Mouse (Mus musculus): ENCODE measurements around the gene Sprr4. TPM values are rescaled to one million over a fixed set of nuclear protein-coding genes. Genes with fewer than 3 reads are reported as not detected.

The Sprr4 gene
- polyA plus RNA-seq, 1 experiment from 2014 or later: not detected

- no peak for ATAC-seq (ENCODE audit: low read depth)
- Histone ChIP-seq H3K27ac (ENCODE audit: low read length) (no peak overlapping the region), H3K9ac (ENCODE audit: low read depth, low read length) (no peak overlapping the region), H3K27me3 (ENCODE audit: control insufficient read depth, insufficient read depth, low read depth, low read length) (no peaks in the 10 kb centered on the region), H3K4me1 (ENCODE audit: control insufficient read depth, low read depth, low read length) (no peaks in the 10 kb centered on the region), H3K4me2 (ENCODE audit: low read depth, low read length) (no peak overlapping the region), H3K4me3 (ENCODE audit: low read depth, low read length) (no peak overlapping the region), H3K9me3 (replicated peaks; ENCODE audit: control insufficient read depth, low read length) (no peaks in the 10 kb centered on the region), H3K36me3 (ENCODE audit: control insufficient read depth, insufficient read depth) (no peaks in the 10 kb centered on the region)
- 48% methylated on average over 2 of the region's 2 CpGs for WGBS (ENCODE audit: insufficient replicate concordance)
Measured at GRCm38 (mm10) chr3:92470111-92470510, 30.2 kb downstream of the Sprr4 start.

- Histone ChIP-seq H3K4me1 (ENCODE audit: control insufficient read depth, low read depth, low read length) (no peaks in the 10 kb centered on the region), H3K4me2 (ENCODE audit: low read depth, low read length) (no peak overlapping the region), H3K9ac (ENCODE audit: low read depth, low read length) (no peak overlapping the region), H3K4me3 (ENCODE audit: low read depth, low read length) (no peak overlapping the region), H3K36me3 (ENCODE audit: control insufficient read depth, insufficient read depth) (no peaks in the 10 kb centered on the region), H3K27ac (ENCODE audit: low read length) (no peak overlapping the region), H3K27me3 (ENCODE audit: control insufficient read depth, insufficient read depth, low read depth, low read length) (no peaks in the 10 kb centered on the region), H3K9me3 (replicated peaks; ENCODE audit: control insufficient read depth, low read length) (no peaks in the 10 kb centered on the region)
- no peak for ATAC-seq (ENCODE audit: low read depth)
Measured at GRCm38 (mm10) chr3:92467424-92467823, 32.9 kb downstream of the Sprr4 start.

- no peak for ATAC-seq (ENCODE audit: low read depth)
- Histone ChIP-seq H3K27ac (ENCODE audit: low read length) (no peak overlapping the region), H3K4me3 (ENCODE audit: low read depth, low read length) (no peak overlapping the region), H3K36me3 (ENCODE audit: control insufficient read depth, insufficient read depth) (no peaks in the 10 kb centered on the region), H3K4me1 (ENCODE audit: control insufficient read depth, low read depth, low read length) (no peaks in the 10 kb centered on the region), H3K9me3 (replicated peaks; ENCODE audit: control insufficient read depth, low read length) (no peaks in the 10 kb centered on the region), H3K27me3 (ENCODE audit: control insufficient read depth, insufficient read depth, low read depth, low read length) (no peaks in the 10 kb centered on the region), H3K4me2 (ENCODE audit: low read depth, low read length) (no peak overlapping the region), H3K9ac (ENCODE audit: low read depth, low read length) (no peak overlapping the region)
- WGBS (ENCODE audit: insufficient replicate concordance): 64% methylated on average over 1 of the region's 1 CpGs
Measured at GRCm38 (mm10) chr3:92466576-92466975, 33.7 kb downstream of the Sprr4 start.

- Histone ChIP-seq H3K27me3 (ENCODE audit: control insufficient read depth, insufficient read depth, low read depth, low read length) (no peaks in the 10 kb centered on the region), H3K27ac (ENCODE audit: low read length) (no peak within 1 kb of the TSS), H3K36me3 (ENCODE audit: control insufficient read depth, insufficient read depth) (no peaks in the 10 kb centered on the region), H3K4me2 (ENCODE audit: low read depth, low read length) (no peak within 1 kb of the TSS), H3K4me1 (ENCODE audit: control insufficient read depth, low read depth, low read length) (no peaks in the 10 kb centered on the region), H3K9me3 (replicated peaks; ENCODE audit: control insufficient read depth, low read length) (no peaks in the 10 kb centered on the region), H3K9ac (ENCODE audit: low read depth, low read length) (no peak within 1 kb of the TSS), H3K4me3 (ENCODE audit: low read depth, low read length) (no peak within 1 kb of the TSS)
- WGBS (ENCODE audit: insufficient replicate concordance): 54% methylated on average over 2 of the region's 2 CpGs
- ATAC-seq (ENCODE audit: low read depth): no peak
Measured at GRCm38 (mm10) chr3:92458620-92459019, 41.7 kb downstream of the Sprr4 start, which contains the start of gene Sprr3. Gene Sprr3 (minus strand): TSS chr3:92458720.

GRCm38 (mm10) chr3:92455151-92455550 lies 45.1 kb downstream of the Sprr4 start:
- H3K36me3 ChIP-seq (ENCODE audit: control insufficient read depth, insufficient read depth): no peaks in the 10 kb centered on the region
- no peaks in the 10 kb centered on the region for H3K4me1 ChIP-seq (ENCODE audit: control insufficient read depth, low read depth, low read length)
- 62% methylated on average over 5 of the region's 5 CpGs for WGBS (ENCODE audit: insufficient replicate concordance)
- ATAC-seq (ENCODE audit: low read depth): no peak
- no peak overlapping the region for H3K9ac ChIP-seq (ENCODE audit: low read depth, low read length)
- no peaks in the 10 kb centered on the region for H3K27me3 ChIP-seq (ENCODE audit: control insufficient read depth, insufficient read depth, low read depth, low read length)
- no peak overlapping the region for H3K4me3 ChIP-seq (ENCODE audit: low read depth, low read length)
- no peak overlapping the region for H3K27ac ChIP-seq (ENCODE audit: low read length)
- H3K4me2 ChIP-seq (ENCODE audit: low read depth, low read length): no peak overlapping the region
- H3K9me3 ChIP-seq (replicated peaks; ENCODE audit: control insufficient read depth, low read length): no peaks in the 10 kb centered on the region

Other genes with a start within 250 kb of the Sprr4 start
- 0.32 TPM in 1 of 2 replicates, not detected in the other for gene Sprr2a3, start 215.1 kb downstream of the Sprr4 start, polyA plus RNA-seq (2015; fragmentation: Nextera tagmentation; extraction: Ambion mirVana)
- gene Sprr2b, start 183.9 kb downstream of the Sprr4 start, polyA plus RNA-seq (2015; fragmentation: Nextera tagmentation; extraction: Ambion mirVana): 0.11 TPM in 1 of 2 replicates, not detected in the other
- not detected in 2 replicates for gene Sprr2d, start 161.4 kb downstream of the Sprr4 start, polyA plus RNA-seq (2015; fragmentation: Nextera tagmentation; extraction: Ambion mirVana)
- not detected in 2 replicates for gene Sprr2e, start 148.3 kb downstream of the Sprr4 start, polyA plus RNA-seq (2015; fragmentation: Nextera tagmentation; extraction: Ambion mirVana)
- gene Sprr2f, start 135.3 kb downstream of the Sprr4 start, polyA plus RNA-seq (2015; fragmentation: Nextera tagmentation; extraction: Ambion mirVana): not detected in 2 replicates
- gene Sprr2h, start 114.8 kb downstream of the Sprr4 start, polyA plus RNA-seq (2015; fragmentation: Nextera tagmentation; extraction: Ambion mirVana): not detected in 2 replicates
- not detected in 2 replicates for gene Sprr2i, start 92.5 kb downstream of the Sprr4 start, polyA plus RNA-seq (2015; fragmentation: Nextera tagmentation; extraction: Ambion mirVana)
- not detected in 2 replicates for gene Sprr2j-ps, start 82.4 kb downstream of the Sprr4 start, polyA plus RNA-seq (2015; fragmentation: Nextera tagmentation; extraction: Ambion mirVana)
- 3.5 and 4.3 TPM in 2 replicates for gene Gm9774, start 71.1 kb downstream of the Sprr4 start, polyA plus RNA-seq (2015; fragmentation: Nextera tagmentation; extraction: Ambion mirVana)
- not detected in 2 replicates for gene Sprr2k, start 67.9 kb downstream of the Sprr4 start, polyA plus RNA-seq (2015; fragmentation: Nextera tagmentation; extraction: Ambion mirVana)
- not detected in 2 replicates for gene Sprr1b, start 61.7 kb downstream of the Sprr4 start, polyA plus RNA-seq (2015; fragmentation: Nextera tagmentation; extraction: Ambion mirVana)
- not detected in 2 replicates for gene Sprr3, start 41.8 kb downstream of the Sprr4 start, polyA plus RNA-seq (2015; fragmentation: Nextera tagmentation; extraction: Ambion mirVana)
- 0.15 TPM in 1 of 2 replicates, not detected in the other for gene Sprr1a, start 14.6 kb downstream of the Sprr4 start, polyA plus RNA-seq (2015; fragmentation: Nextera tagmentation; extraction: Ambion mirVana)
- not detected in 2 replicates for gene 2310046K23Rik, start 34.0 kb upstream of the Sprr4 start, polyA plus RNA-seq (2015; fragmentation: Nextera tagmentation; extraction: Ambion mirVana)
- not detected in 2 replicates for gene Ivl, start 73.2 kb upstream of the Sprr4 start, polyA plus RNA-seq (2015; fragmentation: Nextera tagmentation; extraction: Ambion mirVana)
- 0.13 and 0.24 TPM in 2 replicates for gene Smcp, start 88.5 kb upstream of the Sprr4 start, polyA plus RNA-seq (2015; fragmentation: Nextera tagmentation; extraction: Ambion mirVana)
- not detected in 2 replicates for gene 2210017I01Rik, start 107.0 kb upstream of the Sprr4 start, polyA plus RNA-seq (2015; fragmentation: Nextera tagmentation; extraction: Ambion mirVana)
- gene Lce6a, start 121.2 kb upstream of the Sprr4 start, polyA plus RNA-seq (2015; fragmentation: Nextera tagmentation; extraction: Ambion mirVana): 0.11 TPM in 1 of 2 replicates, not detected in the other
- gene Lce1a1, start 147.8 kb upstream of the Sprr4 start, polyA plus RNA-seq (2015; fragmentation: Nextera tagmentation; extraction: Ambion mirVana): not detected in 2 replicates
- not detected in 2 replicates for gene Lce1b, start 156.4 kb upstream of the Sprr4 start, polyA plus RNA-seq (2015; fragmentation: Nextera tagmentation; extraction: Ambion mirVana)
- gene Lce1a2, start 169.8 kb upstream of the Sprr4 start, polyA plus RNA-seq (2015; fragmentation: Nextera tagmentation; extraction: Ambion mirVana): not detected in 2 replicates
- gene Lce1c, start 178.8 kb upstream of the Sprr4 start, polyA plus RNA-seq (2015; fragmentation: Nextera tagmentation; extraction: Ambion mirVana): not detected in 2 replicates
- gene Lce1d, start 186.7 kb upstream of the Sprr4 start, polyA plus RNA-seq (2015; fragmentation: Nextera tagmentation; extraction: Ambion mirVana): not detected in 2 replicates
- not detected in 2 replicates for gene Lce1e, start 208.6 kb upstream of the Sprr4 start, polyA plus RNA-seq (2015; fragmentation: Nextera tagmentation; extraction: Ambion mirVana)
- gene Lce1f, start 219.9 kb upstream of the Sprr4 start, polyA plus RNA-seq (2015; fragmentation: Nextera tagmentation; extraction: Ambion mirVana): not detected in 2 replicates
- not detected in 2 replicates for gene Gm38119, start 238.6 kb upstream of the Sprr4 start, polyA plus RNA-seq (2015; fragmentation: Nextera tagmentation; extraction: Ambion mirVana)